Mouse (Mus musculus) MEL (cell line): ENCODE results near the gene Defb45. TPM values are rescaled to one million over a fixed set of nuclear protein-coding genes. Genes with fewer than 3 reads are reported as not detected.

ENCODE experiments used
- DNase-seq: peaks from one replicate; pipeline ENCODE4 v3.0.0; 2011; ENCODE audit warnings: low read depth, low spot score
- H3K27ac ChIP-seq: 2 replicates; pipeline ENCODE4 v1.5.1; 2012; ENCODE audit warnings: low read depth, mild to moderate bottlenecking, control low read depth, low read length, moderate library complexity; ENCODE audit not compliant: control insufficient read depth
- H3K27me3 ChIP-seq, 2 experiments: fragments of 150-350 bp in 1 of 2; sonication (generic) in 1 of 2; 2 replicates each; pipeline ENCODE4 v1.6.1; 2012; ENCODE audit warnings: low read length in 2 of 2, mild to moderate bottlenecking in 2 of 2, improper control_type of control experiment in 1 of 2, moderate library complexity in 1 of 2; ENCODE audit not compliant: insufficient read depth in 2 of 2, control insufficient read depth in 1 of 2
- H3K36me3 ChIP-seq, 2 experiments: 2 replicates each; pipeline ENCODE4 v1.6.1; 2012 to 2014; ENCODE audit warnings: low read length in 2 of 2, improper control_type of control experiment in 1 of 2, inconsistent platforms in 1 of 2, mild to moderate bottlenecking in 1 of 2; ENCODE audit not compliant: insufficient read depth in 2 of 2, control insufficient read depth in 1 of 2
- H3K4me1 ChIP-seq, 2 experiments: fragments of 150-350 bp in 1 of 2; sonication (generic) in 1 of 2; 2 replicates each; pipeline ENCODE4 v1.6.1; 2012; ENCODE audit warnings: low read length in 2 of 2, improper control_type of control experiment in 1 of 2, mild to moderate bottlenecking in 1 of 2; ENCODE audit not compliant: insufficient read depth in 2 of 2, control insufficient read depth in 1 of 2
- H3K4me3 ChIP-seq, 2 experiments: fragments of 150-350 bp in 1 of 2; sonication (generic) in 1 of 2; 2 replicates each; pipeline ENCODE4 v1.5.1; 2012; ENCODE audit warnings: low read depth in 2 of 2, low read length in 2 of 2, mild to moderate bottlenecking in 2 of 2, moderate library complexity in 2 of 2, control low read depth in 1 of 2, improper control_type of control experiment in 1 of 2; ENCODE audit not compliant: control insufficient read depth in 1 of 2, insufficient read depth in 1 of 2
- H3K79me2 ChIP-seq: 2 replicates; pipeline ENCODE4 v1.6.1; 2012; ENCODE audit warnings: mild to moderate bottlenecking, low read length, moderate library complexity; ENCODE audit not compliant: control insufficient read depth, poor library complexity, insufficient read depth
- H3K9ac ChIP-seq: 2 replicates; pipeline ENCODE4 v1.6.1; 2012; ENCODE audit warnings: low read depth, mild to moderate bottlenecking, control low read depth, low read length, moderate library complexity; ENCODE audit not compliant: control insufficient read depth, poor library complexity, severe bottlenecking
- H3K9me3 ChIP-seq: fragments of 150-350 bp; sonication (generic); replicated peaks from 2 replicates; pipeline ENCODE4 v1.6.1; 2012; ENCODE audit warnings: mild to moderate bottlenecking, low read length, improper control_type of control experiment, moderate library complexity; ENCODE audit not compliant: insufficient read depth
- BHLHE40 ChIP-seq: IDR thresholded peaks from 2 replicates; pipeline ENCODE4 v1.6.1; 2012; ENCODE audit warnings: low read depth, mild to moderate bottlenecking, inconsistent platforms, low read length, improper control_type of control experiment, borderline replicate concordance
- CTCF ChIP-seq, 3 experiments: IDR thresholded peaks in 2 of 3; conservative IDR thresholded peaks in 1 of 3; 2 replicates each; pipeline ENCODE4 v1.5.1; 2011 to 2012; ENCODE audit warnings: low read length in 3 of 3, low read depth in 2 of 3, mild to moderate bottlenecking in 2 of 3, improper control_type of control experiment in 1 of 3, inconsistent platforms in 1 of 3, mixed read lengths in 1 of 3, moderate library complexity in 1 of 3; ENCODE audit not compliant: control insufficient read depth in 1 of 3, insufficient read depth in 1 of 3, poor library complexity in 1 of 3, severe bottlenecking in 1 of 3
- EP300 ChIP-seq, 2 experiments: IDR thresholded peaks; 2 replicates each; pipeline ENCODE4 v1.6.1; 2011; ENCODE audit warnings: improper control_type of control experiment in 2 of 2, low read length in 2 of 2, low read depth in 1 of 2, mild to moderate bottlenecking in 1 of 2
- ETS1 ChIP-seq: IDR thresholded peaks from 2 replicates; pipeline ENCODE4 v1.6.1; 2012; ENCODE audit warnings: low read depth, mild to moderate bottlenecking, inconsistent platforms, low read length, improper control_type of control experiment, moderate library complexity
- MAFK ChIP-seq: IDR thresholded peaks from 2 replicates; pipeline ENCODE4 v1.6.1; 2011; ENCODE audit warnings: low read depth, mild to moderate bottlenecking, low read length, improper control_type of control experiment, borderline replicate concordance
- MEF2A ChIP-seq: IDR thresholded peaks from 2 replicates; pipeline ENCODE4 v1.6.1; 2014; ENCODE audit warnings: low read depth, mild to moderate bottlenecking, inconsistent platforms, low read length, improper control_type of control experiment; ENCODE audit not compliant: poor library complexity, insufficient replicate concordance, severe bottlenecking; ENCODE audit errors: extremely low read depth
- MXI1 ChIP-seq: IDR thresholded peaks from 2 replicates; pipeline ENCODE4 v1.6.1; 2011; ENCODE audit warnings: mild to moderate bottlenecking, low read depth, low read length, improper control_type of control experiment
- MYB ChIP-seq: IDR thresholded peaks from 2 replicates; pipeline ENCODE4 v1.6.1; 2011; ENCODE audit warnings: mild to moderate bottlenecking, low read depth, low read length, improper control_type of control experiment
- NELFE ChIP-seq: IDR thresholded peaks from 2 replicates; pipeline ENCODE4 v1.6.1; 2011; ENCODE audit warnings: low read depth, low read length, improper control_type of control experiment
- POLR2AphosphoS5 ChIP-seq: IDR thresholded peaks from 2 replicates; pipeline ENCODE4 v1.6.1; 2012; ENCODE audit warnings: low read depth, borderline replicate concordance, mild to moderate bottlenecking, inconsistent platforms, low read length, moderate library complexity, mixed read lengths
- RAD21 ChIP-seq: IDR thresholded peaks from 2 replicates; pipeline ENCODE4 v1.6.1; 2011; ENCODE audit warnings: mild to moderate bottlenecking, low read depth, low read length, improper control_type of control experiment
- SMC3 ChIP-seq: IDR thresholded peaks from 2 replicates; pipeline ENCODE4 v1.6.1; 2011; ENCODE audit warnings: low read depth, low read length, improper control_type of control experiment
- TAL1 ChIP-seq: IDR thresholded peaks from 2 replicates; pipeline ENCODE4 v1.6.1; 2012; ENCODE audit warnings: mild to moderate bottlenecking, inconsistent platforms, low read length, moderate library complexity, mixed read lengths
- TCF12 ChIP-seq: IDR thresholded peaks from 2 replicates; pipeline ENCODE4 v1.6.1; 2014; ENCODE audit warnings: low read depth, mild to moderate bottlenecking, inconsistent platforms, low read length, improper control_type of control experiment, moderate library complexity
- UBTF ChIP-seq: IDR thresholded peaks from 2 replicates; pipeline ENCODE4 v1.6.1; 2012; ENCODE audit warnings: low read depth, mild to moderate bottlenecking, inconsistent platforms, low read length, improper control_type of control experiment, moderate library complexity, borderline replicate concordance; ENCODE audit not compliant: insufficient read depth
- USF2 ChIP-seq, 2 experiments: IDR thresholded peaks; 2 replicates each; pipeline ENCODE4 v1.6.1; 2011 to 2012; ENCODE audit warnings: improper control_type of control experiment in 2 of 2, low read length in 2 of 2, borderline replicate concordance in 1 of 2, inconsistent platforms in 1 of 2, low read depth in 1 of 2, mild to moderate bottlenecking in 1 of 2; ENCODE audit not compliant: insufficient read depth in 1 of 2
- ZKSCAN1 ChIP-seq: IDR thresholded peaks from 2 replicates; pipeline ENCODE4 v1.6.1; 2012; ENCODE audit warnings: low read depth, mild to moderate bottlenecking, inconsistent platforms, low read length, improper control_type of control experiment, moderate library complexity
- ZNF384 ChIP-seq: IDR thresholded peaks from 2 replicates; pipeline ENCODE4 v1.6.1; 2012; ENCODE audit warnings: low read depth, mild to moderate bottlenecking, inconsistent platforms, low read length, improper control_type of control experiment
- polyA plus RNA-seq, 2 experiments: library from polyadenylated mRNA; stranded (reverse) in 1 of 2; unstranded in 1 of 2; fragments of >175 nt in 1 of 2; fragments of >200 nt in 1 of 2; gene quantifications; 2 replicates each; pipeline versions ENCODE4 v1.2.1 to v1.2.4; 2012; ENCODE audit warnings: low replicate concordance in 2 of 2, low read depth in 1 of 2; ENCODE audit not compliant: insufficient read length in 2 of 2, insufficient read depth in 1 of 2, missing spikeins in 1 of 2
- total RNA-seq: library from RNA; depleted of rRNA; stranded (reverse); fragments of 300-350 nt; gene quantifications from 2 replicates; pipeline ENCODE4 v1.2.3, GENCODE M21; 2012

Defb45 gene
- total and polyA plus RNA-seq, 3 experiments = not detected

DNA sequence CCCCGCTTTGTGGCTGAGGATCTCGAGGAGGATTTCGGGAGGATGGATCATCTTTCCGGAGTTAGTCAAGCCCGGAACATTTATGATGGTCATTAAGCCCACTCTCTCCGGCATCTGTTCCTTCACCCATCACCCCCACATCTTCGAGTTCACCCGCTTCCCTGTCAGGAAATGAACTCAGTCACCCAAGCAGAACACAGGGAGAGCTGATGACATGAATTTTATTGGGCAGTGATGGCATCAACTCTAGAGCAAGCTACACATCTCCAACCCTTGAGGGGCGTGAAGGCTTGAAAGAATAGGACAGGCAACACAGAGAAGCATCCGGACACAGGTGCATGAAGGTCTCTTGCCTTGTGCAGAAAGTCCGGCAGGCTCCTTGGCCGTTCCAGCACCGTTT lies 23.0 kb upstream of the Defb45 start:
- H3K27ac ChIP-seq = no peak overlapping the region
- no peak for TF ChIP-seq MAFK
- no peak for TF ChIP-seq ZNF384
- TF ChIP-seq CTCF (IDR thresholded peaks at IDR 0.05 in 2 of 3, conservative IDR thresholded peaks at IDR 0.05 in 1 of 3; ENCODE audit: control insufficient read depth in 1 of 3, insufficient read depth in 1 of 3, low read depth in 2 of 3, low read length in 3 of 3, poor library complexity in 1 of 3, severe bottlenecking in 1 of 3) = no peak
- no peak for TF ChIP-seq USF2 (IDR thresholded peaks at IDR 0.05; ENCODE audit: borderline replicate concordance in 1 of 2, insufficient read depth in 1 of 2, low read depth in 1 of 2, low read length in 2 of 2)
- TF ChIP-seq ZKSCAN1 = no peak
- no peak for TF ChIP-seq POLR2AphosphoS5
- H3K36me3 ChIP-seq = no peaks in the 10 kb centered on the region
- no peaks in the 10 kb centered on the region for H3K9me3 ChIP-seq
- H3K4me3 ChIP-seq = no peak overlapping the region
- peaks cover 0 to 1% of the 10 kb centered on the region in 2 experiments; a peak in 1 of 4 replicates for H3K27me3 ChIP-seq
- H3K79me2 ChIP-seq = no peaks in the 10 kb centered on the region
- H3K9ac ChIP-seq = no peak overlapping the region
- H3K4me1 ChIP-seq = no peaks in the 10 kb centered on the region
- DNase-seq = no peak

DNA sequence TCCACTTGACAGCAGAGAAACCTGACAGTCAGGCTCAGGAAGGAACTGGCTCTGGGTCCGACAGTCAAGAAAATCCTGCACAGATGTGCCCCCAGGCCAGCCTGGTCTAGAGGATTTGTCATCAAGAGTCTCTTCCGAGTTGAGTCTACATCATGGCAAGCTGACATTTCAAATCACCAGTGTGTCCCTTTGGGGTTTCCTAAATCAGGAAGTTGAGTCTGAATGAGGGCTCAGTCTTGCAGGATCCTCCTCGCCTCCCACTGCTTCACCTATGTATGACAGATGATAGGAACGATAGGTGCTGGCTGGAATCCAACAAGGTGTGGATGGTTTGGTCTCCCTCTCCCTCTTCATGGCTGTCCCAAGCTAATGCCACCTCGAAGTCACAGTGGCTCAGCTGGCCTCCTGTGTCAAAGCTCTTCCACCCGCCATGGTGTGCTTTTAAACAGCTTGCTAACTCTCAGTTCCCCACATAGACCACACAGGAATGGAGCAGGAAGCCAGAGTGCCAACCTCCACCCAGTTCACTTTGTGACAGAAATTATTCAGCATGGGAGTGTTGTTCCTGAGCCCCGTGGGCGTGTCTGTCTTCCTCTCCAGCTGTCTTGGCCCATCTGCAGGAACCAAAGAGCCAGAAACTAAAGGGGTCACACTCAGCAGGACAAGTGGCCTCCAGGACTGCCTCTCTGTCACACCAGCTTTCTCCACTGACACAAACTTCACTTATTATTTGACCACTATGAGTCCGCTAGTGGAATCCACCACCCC lies 21.4 kb upstream of the Defb45 start:
- no peak for DNase-seq
- Histone ChIP-seq H3K36me3 (no peaks in the 10 kb centered on the region), H3K79me2 (no peaks in the 10 kb centered on the region), H3K4me1 (no peaks in the 10 kb centered on the region; a peak in 1 of 4 replicates), H3K9ac (no peak overlapping the region), H3K27me3 (peaks cover 0 to 1% of the 10 kb centered on the region in 2 experiments; a peak in 1 of 4 replicates), H3K27ac (no peak overlapping the region), H3K4me3 (no peak overlapping the region), H3K9me3 (no peaks in the 10 kb centered on the region)
- TF ChIP-seq EP300 (IDR thresholded peaks at IDR 0.05; ENCODE audit: low read depth in 1 of 2, low read length in 2 of 2) (no peak), TAL1 (no peak), BHLHE40 (no peak), CTCF (IDR thresholded peaks at IDR 0.05 in 2 of 3, conservative IDR thresholded peaks at IDR 0.05 in 1 of 3; ENCODE audit: control insufficient read depth in 1 of 3, insufficient read depth in 1 of 3, low read depth in 2 of 3, low read length in 3 of 3, poor library complexity in 1 of 3, severe bottlenecking in 1 of 3) (no peak), POLR2AphosphoS5 (no peak), ETS1 (no peak), MXI1 (no peak), MYB (no peak), TCF12 (no peak), NELFE (no peak), USF2 (IDR thresholded peaks at IDR 0.05; ENCODE audit: borderline replicate concordance in 1 of 2, insufficient read depth in 1 of 2, low read depth in 1 of 2, low read length in 2 of 2) (no peak), SMC3 (no peak), UBTF (no peak), RAD21 (no peak), MEF2A (no peak)
